Mouse (Mus musculus) lung, postnatal 0 days (tissue): ENCODE measurements around the gene Eri3. TPM values are rescaled to one million over a fixed set of nuclear protein-coding genes. Genes with fewer than 3 reads are reported as not detected.

Experiments
- ATAC-seq: fragments of 200-750 bp; cut with Nextera tagmentation; 2 replicates; pipeline ENCODE4 v1.8.0; 2017; ENCODE audit warnings: moderate library complexity
- DNase-seq: peaks from one replicate; pipeline ENCODE4 v3.0.0-alpha.2; 2016; ENCODE audit warnings: low spot score
- H3K27ac ChIP-seq: fragments of 300-500 bp; sonication (generic); 2 replicates; pipeline ENCODE4 v1.5.1; 2014; ENCODE audit warnings: antibody characterized with exemption, mild to moderate bottlenecking, low read length, mixed read lengths
- H3K27me3 ChIP-seq: fragments of 300-500 bp; sonication (generic); replicated peaks from 2 replicates; pipeline ENCODE4 v1.6.1; 2014; ENCODE audit warnings: low read length, mixed read lengths; ENCODE audit not compliant: insufficient read depth
- H3K36me3 ChIP-seq: fragments of 300-500 bp; sonication (generic); 2 replicates; pipeline ENCODE4 v1.6.1; 2014; ENCODE audit warnings: low read length, mixed read lengths; ENCODE audit not compliant: insufficient read depth
- H3K4me1 ChIP-seq: fragments of 300-500 bp; sonication (generic); 2 replicates; pipeline ENCODE4 v1.6.1; 2014; ENCODE audit warnings: antibody characterized with exemption, low read depth, low read length, mixed read lengths; ENCODE audit not compliant: insufficient read depth
- H3K4me2 ChIP-seq: fragments of 300-500 bp; sonication (generic); replicated peaks from 2 replicates; pipeline ENCODE4 v1.6.1; 2014; ENCODE audit warnings: low read depth, mild to moderate bottlenecking, low read length, moderate library complexity, mixed read lengths
- H3K4me3 ChIP-seq: fragments of 300-500 bp; sonication (generic); 2 replicates; pipeline ENCODE4 v1.5.1; 2014; ENCODE audit warnings: low read depth, low read length
- H3K9ac ChIP-seq: fragments of 300-500 bp; sonication (generic); replicated peaks from 2 replicates; pipeline ENCODE4 v1.6.1; 2014; ENCODE audit warnings: low read depth, mild to moderate bottlenecking
- H3K9me3 ChIP-seq: fragments of 300-500 bp; sonication (generic); 2 replicates; pipeline ENCODE4 v1.6.1; 2016; ENCODE audit warnings: low read length, mixed read lengths
- CTCF ChIP-seq: IDR thresholded peaks from 2 replicates; pipeline ENCODE4 v1.5.1; 2016; ENCODE audit warnings: antibody characterized with exemption, mild to moderate bottlenecking
- EP300 ChIP-seq: IDR thresholded peaks from 2 replicates; pipeline ENCODE4 v1.6.1; 2016; ENCODE audit warnings: antibody characterized with exemption, mild to moderate bottlenecking, control low read depth
- WGBS: fragments of 180-500 bp; shearing (Covaris S2); extraction: QIAGEN DNeasy Blood & Tissue Kit; methylation state at CpG from one replicate; pipeline ENCODE4 v1.1.7; 2014; 5-methylcytosine and 5-hydroxymethylcytosine counted together
- polyA plus RNA-seq: library from polyadenylated mRNA; unstranded; fragments of >200 nt; fragmentation: Nextera tagmentation; extraction: Ambion mirVana; gene quantifications from 2 replicates; pipeline ENCODE4 v1.2.1, GENCODE M21; 2015

Eri3 gene
- polyA plus RNA-seq, 1 experiment from 2014 or later: 79.3 TPM

DNA sequence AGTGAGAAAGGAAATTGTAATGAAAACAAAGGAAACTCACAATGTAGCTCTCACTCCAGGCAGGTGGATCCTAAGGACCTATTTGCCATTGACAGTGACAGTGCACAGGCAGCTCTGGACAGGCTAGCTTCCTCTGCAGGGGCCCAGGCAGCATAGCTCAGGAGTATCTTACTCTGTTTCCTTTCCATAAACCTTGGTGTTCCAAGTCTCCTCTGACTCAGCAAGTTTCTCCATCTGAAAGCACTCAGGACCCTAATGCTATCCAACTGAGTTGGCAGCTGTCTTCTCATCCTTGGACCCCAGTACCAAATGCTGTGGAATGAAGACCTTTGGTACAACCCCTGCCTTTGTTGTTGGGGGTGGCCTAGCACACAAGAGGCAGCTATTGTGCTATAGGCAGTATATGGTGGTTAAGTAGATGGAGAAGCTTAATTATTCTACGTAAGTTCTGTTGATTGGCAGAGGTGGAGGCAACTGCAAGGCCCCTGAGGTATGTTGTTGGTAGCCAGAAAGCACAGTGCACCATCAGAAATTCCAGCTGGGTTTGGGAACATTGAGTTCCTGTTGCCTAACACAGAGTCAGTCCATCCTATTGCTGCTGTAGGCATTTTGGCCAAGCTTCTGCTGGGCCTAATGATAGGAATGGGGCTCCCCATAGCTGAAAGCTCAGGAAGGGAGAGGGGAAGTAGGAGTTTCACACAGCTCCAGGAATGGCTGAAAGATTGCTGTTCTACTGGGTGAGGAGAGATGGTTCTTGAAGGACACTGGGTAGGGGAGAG lies 90.9 kb downstream of the Eri3 start:
- DNase-seq (peak; percentile 17), ATAC-seq (no peak)
- TF ChIP-seq CTCF: no peak
- TF ChIP-seq EP300: no peak
- 96% methylated on average over 1 of the region's 1 CpGs for WGBS
- Histone ChIP-seq H3K4me1 (no peaks in the 10 kb centered on the region), H3K27ac (no peak overlapping the region), H3K9ac (no peak overlapping the region), H3K36me3 (no peaks in the 10 kb centered on the region), H3K4me3 (no peak overlapping the region), H3K9me3 (no peaks in the 10 kb centered on the region), H3K4me2 (no peak overlapping the region), H3K27me3 (no peaks in the 10 kb centered on the region)

DNA sequence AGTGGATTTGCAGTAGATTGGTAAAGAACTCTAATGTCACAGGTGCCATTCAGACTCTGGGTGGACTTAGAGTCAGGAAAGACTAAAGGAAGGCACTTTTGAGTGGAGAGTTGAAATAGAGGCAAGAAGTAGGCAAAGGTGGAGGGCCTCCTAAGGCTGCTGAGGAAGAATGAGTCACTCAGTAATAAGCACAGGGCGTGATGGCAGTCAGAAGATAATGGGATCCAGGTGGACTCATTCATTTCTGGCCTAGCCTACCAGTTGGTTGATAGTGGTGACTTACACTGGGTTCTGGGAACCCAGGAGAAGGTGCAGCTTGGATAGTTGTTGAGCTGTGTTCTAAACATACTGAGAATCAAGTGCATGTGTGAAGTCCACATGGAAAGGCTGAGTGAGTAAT lies 91.6 kb downstream of the Eri3 start:
- no peaks in the 10 kb centered on the region for H3K27me3 ChIP-seq
- no peaks in the 10 kb centered on the region for H3K9me3 ChIP-seq
- no peak overlapping the region for H3K27ac ChIP-seq
- no peaks in the 10 kb centered on the region for H3K36me3 ChIP-seq
- no peak overlapping the region for H3K9ac ChIP-seq
- TF ChIP-seq EP300: no peak
- H3K4me1 ChIP-seq: no peaks in the 10 kb centered on the region
- ATAC-seq (no peak), DNase-seq (no peak)
- 83% methylated on average over 1 of the region's 1 CpGs for WGBS
- H3K4me2 ChIP-seq: no peak overlapping the region
- no peak overlapping the region for H3K4me3 ChIP-seq

DNA sequence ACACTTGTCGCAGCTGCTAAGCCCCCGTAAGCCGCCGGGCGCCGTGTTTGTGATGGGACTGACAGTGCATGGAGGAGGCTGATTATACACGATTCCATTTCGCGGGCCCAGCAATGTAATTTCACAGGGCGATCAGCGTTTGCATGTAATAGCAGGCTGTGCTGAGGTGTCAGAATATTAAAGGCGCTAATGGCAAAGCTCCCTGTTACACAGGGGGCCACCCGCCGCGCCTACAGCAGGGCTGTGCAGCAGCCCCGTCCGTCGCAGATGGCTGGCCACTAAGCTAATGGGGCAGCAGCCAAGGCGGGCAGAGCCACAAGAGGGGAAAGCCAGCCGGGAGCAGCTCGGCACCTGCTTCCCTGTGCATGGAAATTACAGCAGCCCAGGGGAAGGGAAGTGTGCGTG lies 94.9 kb downstream of the Eri3 start:
- Histone ChIP-seq H3K36me3 (no peaks in the 10 kb centered on the region), H3K4me3 (no peak overlapping the region), H3K27ac (no peak overlapping the region), H3K4me1 (no peaks in the 10 kb centered on the region), H3K4me2 (no peak overlapping the region), H3K9me3 (no peaks in the 10 kb centered on the region), H3K9ac (no peak overlapping the region), H3K27me3 (no peaks in the 10 kb centered on the region)
- ATAC-seq: no peak
- WGBS: 69% methylated on average over 22 of the region's 22 CpGs
- DNase-seq: no peak
- TF ChIP-seq CTCF (no peak), EP300 (no peak)

DNA sequence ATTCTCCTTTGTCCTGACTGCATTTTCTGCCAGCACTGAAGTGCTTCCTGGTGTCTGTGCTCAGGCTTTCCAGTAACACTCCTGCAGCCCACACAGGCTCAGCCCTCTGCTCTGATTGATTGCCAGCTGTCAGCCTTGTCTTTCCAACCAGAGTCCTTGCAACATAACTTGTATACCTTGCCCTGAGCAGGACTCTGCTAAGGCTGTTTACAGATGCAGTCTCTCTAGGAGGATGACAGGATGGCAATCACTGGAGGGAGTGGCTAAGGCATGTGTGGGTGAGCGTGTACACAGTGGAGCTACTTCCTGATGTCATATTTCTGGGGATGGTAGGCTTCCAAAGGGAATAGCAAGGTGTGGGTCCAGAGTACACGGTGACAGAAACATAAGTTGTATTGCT lies 95.7 kb downstream of the Eri3 start:
- H3K9me3 ChIP-seq: no peaks in the 10 kb centered on the region
- no peak for ATAC-seq

DNA sequence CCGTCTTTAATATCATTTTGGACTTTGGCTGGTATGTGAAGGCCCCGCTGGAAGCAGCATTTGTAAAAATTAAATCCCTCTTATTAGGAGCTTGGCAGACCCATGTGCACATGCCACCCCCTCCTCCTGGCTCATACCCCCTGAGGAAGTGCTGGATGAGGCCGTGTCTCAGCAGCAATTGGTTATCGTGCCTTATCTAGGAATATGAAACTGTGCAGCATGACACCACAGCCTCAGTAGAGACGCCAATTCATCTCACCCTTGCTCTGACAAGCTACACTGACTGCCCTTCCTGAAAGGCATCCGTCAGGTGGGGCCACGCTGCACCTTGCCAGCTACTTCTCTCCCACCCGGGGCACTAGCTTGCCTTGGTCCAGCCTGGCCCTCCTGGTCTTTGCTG lies 96.3 kb downstream of the Eri3 start:
- WGBS: 76% methylated on average over 8 of the region's 8 CpGs
- Histone ChIP-seq H3K9me3 (no peaks in the 10 kb centered on the region), H3K27ac (no peak overlapping the region), H3K4me2 (no peak overlapping the region), H3K4me3 (no peak overlapping the region), H3K27me3 (no peaks in the 10 kb centered on the region), H3K9ac (no peak overlapping the region), H3K36me3 (no peaks in the 10 kb centered on the region), H3K4me1 (no peaks in the 10 kb centered on the region)
- TF ChIP-seq EP300 (no peak), CTCF (no peak)
- no peak for ATAC-seq
- no peak for DNase-seq

More for the DNA sequence above, 95.7 kb downstream of the Eri3 start:
- TF ChIP-seq CTCF: no peak
- no peak overlapping the region for H3K4me2 ChIP-seq
- no peaks in the 10 kb centered on the region for H3K27me3 ChIP-seq
- 63% methylated on average over 2 of the region's 2 CpGs for WGBS
- no peak for DNase-seq
- H3K4me3 ChIP-seq: no peak overlapping the region
- no peak overlapping the region for H3K27ac ChIP-seq
- no peak overlapping the region for H3K9ac ChIP-seq
- H3K36me3 ChIP-seq: no peaks in the 10 kb centered on the region
- no peaks in the 10 kb centered on the region for H3K4me1 ChIP-seq

DNA sequence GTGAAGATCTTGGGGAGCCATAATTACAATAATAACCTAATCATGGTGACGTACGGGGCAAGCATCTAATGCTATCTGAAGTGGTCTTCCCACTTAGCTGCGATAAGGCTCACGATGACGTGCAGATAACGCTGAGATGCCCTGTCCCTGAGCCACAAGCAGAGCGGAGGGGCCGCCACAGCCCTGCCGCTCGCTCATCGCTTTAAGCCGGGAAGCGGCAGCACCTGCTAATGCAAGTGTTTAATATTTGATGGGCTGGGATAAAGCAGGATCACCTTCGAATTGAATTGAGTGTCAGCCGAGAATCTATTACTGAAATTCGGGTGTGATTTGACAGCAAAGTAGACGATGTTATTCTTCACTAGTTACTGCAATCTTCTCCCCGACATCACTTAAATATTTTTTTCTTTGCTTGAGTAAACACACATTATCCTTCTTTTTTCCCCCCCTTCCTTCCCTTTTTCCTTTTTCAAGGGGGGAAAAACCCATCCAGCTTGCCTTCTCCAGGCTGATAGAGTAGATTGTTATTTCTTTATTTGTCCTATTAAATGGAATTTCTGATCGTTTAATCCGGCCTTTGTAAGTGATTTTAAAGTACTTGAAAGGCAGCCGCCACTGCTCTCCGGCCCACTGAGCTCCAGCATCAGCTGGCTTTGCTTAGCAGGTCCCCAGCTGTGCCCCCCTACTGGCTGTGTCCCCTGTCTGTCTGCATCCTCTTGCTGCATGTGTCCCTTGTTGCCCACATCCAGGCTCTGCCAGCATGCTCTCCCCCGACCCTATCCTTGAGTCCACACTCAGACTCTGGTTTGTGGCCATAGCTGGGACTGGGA lies 97.0 kb downstream of the Eri3 start:
- Histone ChIP-seq H3K9me3 (no peaks in the 10 kb centered on the region), H3K27ac (no peak overlapping the region), H3K4me3 (no peak overlapping the region), H3K9ac (no peak overlapping the region), H3K27me3 (no peaks in the 10 kb centered on the region), H3K36me3 (no peaks in the 10 kb centered on the region), H3K4me1 (no peaks in the 10 kb centered on the region), H3K4me2 (no peak overlapping the region)
- DNase-seq: no peak
- no peak for ATAC-seq
- WGBS: 65% methylated on average over 23 of the region's 23 CpGs
- TF ChIP-seq CTCF (no peak), EP300 (no peak)
